Mouse (Mus musculus): ENCODE results near the gene Ulk4. TPM values are rescaled to one million over a fixed set of nuclear protein-coding genes. Genes with fewer than 3 reads are reported as not detected.

Ulk4 gene
- total RNA-seq, 2 experiments from 2014 or later: 0.22 to 0.46 TPM

GRCm38 (mm10) chr9:121107643-121108042 is 169.4 kb downstream of the Ulk4 start:
- DNase-seq: peak; percentile 70 to 80

- DNase-seq: no peak
Measured at GRCm38 (mm10) chr9:121107101-121107500, 169.9 kb downstream of the Ulk4 start.

GRCm38 (mm10) chr9:121101516-121101915 is 175.5 kb downstream of the Ulk4 start:
- DNase-seq: no peak

GRCm38 (mm10) chr9:121099453-121099852 is 177.5 kb downstream of the Ulk4 start:
- no peak for DNase-seq

- no peak for DNase-seq
Measured at GRCm38 (mm10) chr9:121093760-121094159, 183.2 kb downstream of the Ulk4 start.

GRCm38 (mm10) chr9:121092568-121092967 is 184.4 kb downstream of the Ulk4 start:
- DNase-seq: no peak

GRCm38 (mm10) chr9:121091016-121091735 is 185.8 kb downstream of the Ulk4 start:
- no peak for DNase-seq

- no peak for DNase-seq
Measured at GRCm38 (mm10) chr9:121087661-121088060, 189.3 kb downstream of the Ulk4 start.

GRCm38 (mm10) chr9:121084191-121084590 is 192.8 kb downstream of the Ulk4 start:
- no peak for DNase-seq

GRCm38 (mm10) chr9:121080834-121081233 is 196.2 kb downstream of the Ulk4 start:
- DNase-seq: no peak

- DNase-seq: no peak
Measured at GRCm38 (mm10) chr9:121080413-121080812, 196.6 kb downstream of the Ulk4 start.

- peak; percentile 16 to 33 for DNase-seq
Measured at GRCm38 (mm10) chr9:121079388-121080088, 197.5 kb downstream of the Ulk4 start.

GRCm38 (mm10) chr9:121076291-121076690 is 200.7 kb downstream of the Ulk4 start:
- DNase-seq: no peak

- DNase-seq: no peak
Measured at GRCm38 (mm10) chr9:121075246-121075645, 201.8 kb downstream of the Ulk4 start.

- no peak for DNase-seq
Measured at GRCm38 (mm10) chr9:121074726-121075125, 202.3 kb downstream of the Ulk4 start.

GRCm38 (mm10) chr9:121072127-121072757 is 204.8 kb downstream of the Ulk4 start:
- no peak for DNase-seq

- no peak for DNase-seq
Measured at GRCm38 (mm10) chr9:121071461-121072126, 205.4 kb downstream of the Ulk4 start.

GRCm38 (mm10) chr9:121071050-121071449 is 205.9 kb downstream of the Ulk4 start:
- DNase-seq: peak; percentile 47 to 50

- DNase-seq: no peak
Measured at GRCm38 (mm10) chr9:121068115-121068514, 208.9 kb downstream of the Ulk4 start.

- DNase-seq: no peak
Measured at GRCm38 (mm10) chr9:121067043-121067442, 210.0 kb downstream of the Ulk4 start.

- no peak for DNase-seq
Measured at GRCm38 (mm10) chr9:121065383-121065978, 211.5 kb downstream of the Ulk4 start.

All from heart, adult 18-20 months (tissue).